Mouse (Mus musculus) liver, embryonic 13.5 days (tissue): ENCODE results near the gene Palmd. TPM values are rescaled to one million over a fixed set of nuclear protein-coding genes. Genes with fewer than 3 reads are reported as not detected.

ENCODE experiments used
- ATAC-seq: fragments of 200-750 bp; cut with Nextera tagmentation; 2 replicates; pipeline ENCODE4 v1.8.0; 2017; ENCODE audit warnings: low read depth, mild to moderate bottlenecking, moderate number of reproducible peaks, moderate library complexity
- DNase-seq: peaks from one replicate; pipeline ENCODE4 v3.0.0; 2022
- H3K27ac ChIP-seq: fragments of 300-500 bp; sonication (generic); 2 replicates; pipeline ENCODE4 v1.5.1; 2015; ENCODE audit warnings: moderate library complexity, mild to moderate bottlenecking, inconsistent platforms
- H3K27me3 ChIP-seq: fragments of 300-500 bp; sonication (generic); 2 replicates; pipeline ENCODE4 v1.6.1; 2015; ENCODE audit warnings: mild to moderate bottlenecking, inconsistent platforms
- H3K36me3 ChIP-seq: fragments of 300-500 bp; sonication (generic); 2 replicates; pipeline ENCODE4 v1.6.1; 2015; ENCODE audit warnings: mild to moderate bottlenecking, inconsistent platforms
- H3K4me1 ChIP-seq: fragments of 300-500 bp; sonication (generic); replicated peaks from 2 replicates; pipeline ENCODE4 v1.6.1; 2015; ENCODE audit warnings: inconsistent platforms
- H3K4me2 ChIP-seq: fragments of 300-500 bp; sonication (generic); 2 replicates; pipeline ENCODE4 v1.6.1; 2015; ENCODE audit warnings: inconsistent platforms, mild to moderate bottlenecking, moderate library complexity
- H3K4me3 ChIP-seq: fragments of 300-500 bp; sonication (generic); replicated peaks from 2 replicates; pipeline ENCODE4 v1.5.1; 2015; ENCODE audit warnings: mild to moderate bottlenecking, inconsistent platforms
- H3K9ac ChIP-seq: fragments of 300-500 bp; sonication (generic); 2 replicates; pipeline ENCODE4 v1.6.1; 2015; ENCODE audit warnings: mild to moderate bottlenecking, inconsistent platforms
- H3K9me3 ChIP-seq: fragments of 300-500 bp; sonication (generic); replicated peaks from 2 replicates; pipeline ENCODE4 v1.6.1; 2016; ENCODE audit warnings: inconsistent platforms
- WGBS: fragments of 180-500 bp; shearing (Covaris S2); methylation state at CpG from one replicate; pipeline ENCODE4 v1.1.7; 2015; ENCODE audit not compliant: insufficient replicate concordance; 5-methylcytosine and 5-hydroxymethylcytosine counted together
- polyA plus RNA-seq: library from polyadenylated mRNA; unstranded; fragments of >200 nt; fragmentation: Nextera tagmentation; extraction: Ambion mirVana; gene quantifications from 2 replicates; pipeline ENCODE4 v1.2.1, GENCODE M21; 2015

Gene Palmd
- polyA plus RNA-seq, 1 experiment from 2014 or later = 3.2 TPM

DNA sequence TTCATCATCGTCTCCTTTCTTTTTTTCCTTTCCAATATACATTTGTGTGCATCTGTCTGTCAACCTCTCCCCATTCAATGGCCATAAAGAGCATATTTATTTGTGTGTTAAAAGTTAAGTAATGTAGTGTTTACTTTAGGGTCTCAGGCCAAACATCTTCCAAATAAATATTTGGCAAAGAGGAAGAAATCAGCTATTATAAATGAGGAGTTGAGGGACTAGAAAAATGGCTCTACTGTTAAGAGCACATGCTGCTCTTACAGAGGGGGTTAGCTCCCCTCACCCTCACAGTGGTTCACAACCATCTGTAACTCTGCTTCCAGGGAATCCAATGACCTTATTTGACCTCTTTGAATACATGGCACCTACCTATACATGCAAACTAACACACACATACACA, 35.6 kb downstream of the Palmd start:
- ATAC-seq (no peak), DNase-seq (no peak)
- no peak overlapping the region for H3K4me2 ChIP-seq
- no peaks in the 10 kb centered on the region for H3K4me1 ChIP-seq
- H3K9me3 ChIP-seq = no peaks in the 10 kb centered on the region
- no peak overlapping the region for H3K27ac ChIP-seq
- no peak overlapping the region for H3K9ac ChIP-seq
- H3K27me3 ChIP-seq = no peaks in the 10 kb centered on the region
- H3K4me3 ChIP-seq = no peak overlapping the region
- WGBS = 55% methylated on average over 1 of the region's 1 CpGs
- no peaks in the 10 kb centered on the region for H3K36me3 ChIP-seq

DNA sequence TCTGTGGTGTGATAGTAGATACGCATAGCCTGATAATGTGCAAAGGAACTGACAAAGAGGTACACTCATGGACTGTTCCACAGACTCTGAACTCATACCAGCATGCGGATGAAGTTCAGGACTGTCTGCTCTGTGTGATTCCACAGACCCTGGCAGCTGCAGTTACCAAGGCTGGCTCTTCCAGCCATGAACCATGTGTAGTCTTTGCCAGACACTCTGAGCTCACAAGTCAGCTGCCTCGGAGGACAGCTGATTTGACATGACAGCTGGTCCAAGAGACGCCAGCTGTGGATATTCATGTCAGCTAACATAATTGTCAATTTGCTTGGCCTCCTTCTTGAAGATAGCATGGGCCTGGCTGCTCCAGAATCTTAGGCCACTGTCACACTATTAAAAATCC, 39.8 kb downstream of the Palmd start:
- H3K4me2 ChIP-seq = no peak overlapping the region
- H3K27ac ChIP-seq = no peak overlapping the region
- no peak overlapping the region for H3K9ac ChIP-seq
- H3K4me1 ChIP-seq = no peaks in the 10 kb centered on the region
- H3K36me3 ChIP-seq = no peaks in the 10 kb centered on the region
- 69% methylated on average over 4 of the region's 4 CpGs for WGBS
- H3K27me3 ChIP-seq = no peaks in the 10 kb centered on the region; the same call in 1 of the 2 replicates
- no peak overlapping the region for H3K4me3 ChIP-seq
- ATAC-seq (no peak), DNase-seq (no peak)
- no peaks in the 10 kb centered on the region for H3K9me3 ChIP-seq

GRCm38 (mm10) chr3:116923042-116923441, 45.7 kb downstream of the Palmd start:
- Histone ChIP-seq H3K27ac (no peak overlapping the region), H3K36me3 (0 out of 2 replicates have a peak, but pooled peaks cover 4% of the 10 kb centered on the region), H3K9ac (no peak overlapping the region), H3K4me3 (no peak overlapping the region), H3K27me3 (no peaks in the 10 kb centered on the region; the same call in 1 of the 2 replicates), H3K4me1 (no peaks in the 10 kb centered on the region), H3K9me3 (no peaks in the 10 kb centered on the region), H3K4me2 (no peak overlapping the region)
- ATAC-seq (no peak), DNase-seq (no peak)
- WGBS = 70% methylated on average over 12 of the region's 12 CpGs

GRCm38 (mm10) chr3:116921535-116921934, 47.3 kb downstream of the Palmd start:
- no peak for ATAC-seq
- Histone ChIP-seq H3K4me3 (no peak overlapping the region), H3K9ac (no peak overlapping the region), H3K4me2 (no peak overlapping the region), H3K4me1 (no peaks in the 10 kb centered on the region), H3K27me3 (no peaks in the 10 kb centered on the region; the same call in 1 of the 2 replicates), H3K9me3 (no peaks in the 10 kb centered on the region), H3K27ac (no peak overlapping the region), H3K36me3 (0 out of 2 replicates have a peak, but pooled peaks cover 4% of the 10 kb centered on the region)
- WGBS = 62% methylated on average over 3 of the region's 3 CpGs
- no peak for DNase-seq

GRCm38 (mm10) chr3:116917016-116917415, 51.8 kb downstream of the Palmd start:
- Histone ChIP-seq H3K4me1 (no peaks in the 10 kb centered on the region), H3K27me3 (no peaks in the 10 kb centered on the region), H3K9me3 (no peaks in the 10 kb centered on the region), H3K4me2 (no peak overlapping the region), H3K4me3 (no peak overlapping the region), H3K36me3 (no peaks in the 10 kb centered on the region), H3K9ac (no peak overlapping the region), H3K27ac (no peak overlapping the region)
- DNase-seq (no peak), ATAC-seq (no peak)
- WGBS = 69% methylated on average over 4 of the region's 4 CpGs

DNA sequence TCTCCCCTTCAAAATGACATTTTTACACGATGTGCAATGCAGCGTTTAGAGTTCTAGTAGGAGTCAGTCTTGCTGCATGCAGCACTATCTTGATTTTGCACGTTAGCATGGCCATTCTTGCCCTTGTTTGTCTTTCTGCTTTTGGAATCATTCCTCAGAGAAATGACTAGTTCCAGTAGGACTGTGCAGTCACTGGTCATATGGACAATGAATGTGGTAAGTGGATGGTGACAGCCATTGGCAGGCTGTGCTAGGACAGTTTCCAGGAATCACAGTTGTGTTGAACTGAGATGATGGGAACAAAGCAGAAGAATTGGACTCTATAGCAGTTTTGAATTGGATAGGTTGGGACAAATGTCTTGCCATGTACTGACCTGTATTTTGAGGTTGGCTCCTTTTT, 53.9 kb downstream of the Palmd start:
- WGBS = 63% methylated on average over 3 of the region's 3 CpGs
- Histone ChIP-seq H3K27ac (no peak overlapping the region), H3K4me1 (no peaks in the 10 kb centered on the region), H3K36me3 (no peaks in the 10 kb centered on the region), H3K4me2 (no peak overlapping the region), H3K9me3 (no peaks in the 10 kb centered on the region), H3K9ac (no peak overlapping the region), H3K4me3 (no peak overlapping the region), H3K27me3 (no peaks in the 10 kb centered on the region)
- DNase-seq = no peak
- no peak for ATAC-seq

- ATAC-seq = no peak
- WGBS = 58% methylated on average over 6 of the region's 6 CpGs
Observed at GRCm38 (mm10) chr3:116914374-116914773, 54.4 kb downstream of the Palmd start.

GRCm38 (mm10) chr3:116906596-116906995, 62.2 kb downstream of the Palmd start:
- H3K36me3 ChIP-seq = peaks cover 60% of the 10 kb centered on the region
- DNase-seq = no peak

More at GRCm38 (mm10) chr3:116914374-116914773, 54.4 kb downstream of the Palmd start:
- Histone ChIP-seq H3K4me1 (no peaks in the 10 kb centered on the region), H3K27ac (no peak overlapping the region), H3K9ac (no peak overlapping the region), H3K4me3 (no peak overlapping the region), H3K4me2 (no peak overlapping the region), H3K36me3 (no peaks in the 10 kb centered on the region), H3K9me3 (no peaks in the 10 kb centered on the region), H3K27me3 (no peaks in the 10 kb centered on the region)
- no peak for DNase-seq

DNA sequence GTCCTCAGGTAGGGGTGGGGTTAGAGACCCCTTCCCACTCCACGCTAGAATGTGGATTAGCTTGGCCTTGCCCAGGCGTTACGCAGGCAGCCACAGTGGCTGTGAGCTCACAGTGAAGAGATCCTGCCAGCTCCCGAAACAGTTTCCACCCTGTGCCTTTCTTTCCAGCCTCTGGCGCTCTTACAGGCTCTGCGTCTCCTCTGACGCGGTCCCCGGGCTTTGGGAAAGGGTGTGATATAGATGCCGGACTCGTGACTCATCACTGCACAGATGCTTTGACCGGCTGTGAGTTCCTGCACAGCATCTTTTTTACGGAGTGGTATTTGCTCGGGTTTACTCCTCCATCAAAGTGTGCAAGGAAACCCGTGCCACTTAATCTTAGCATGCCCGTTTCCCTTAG, 62.9 kb downstream of the Palmd start:
- H3K9me3 ChIP-seq = no peaks in the 10 kb centered on the region
- ATAC-seq = no peak
- H3K36me3 ChIP-seq = peaks cover 67% of the 10 kb centered on the region
- 89% methylated on average over 16 of the region's 16 CpGs for WGBS
- H3K4me1 ChIP-seq = no peaks in the 10 kb centered on the region
- no peaks in the 10 kb centered on the region for H3K27me3 ChIP-seq
- no peak for DNase-seq
- H3K4me3 ChIP-seq = no peak overlapping the region
- H3K9ac ChIP-seq = no peak overlapping the region
- no peak overlapping the region for H3K4me2 ChIP-seq
- H3K27ac ChIP-seq = no peak overlapping the region

More at GRCm38 (mm10) chr3:116906596-116906995, 62.2 kb downstream of the Palmd start:
- H3K27me3 ChIP-seq = no peaks in the 10 kb centered on the region
- H3K9ac ChIP-seq = no peak overlapping the region
- H3K27ac ChIP-seq = no peak overlapping the region
- H3K9me3 ChIP-seq = no peaks in the 10 kb centered on the region
- ATAC-seq = no peak
- 89% methylated on average over 9 of the region's 9 CpGs for WGBS
- H3K4me2 ChIP-seq = no peak overlapping the region
- no peak overlapping the region for H3K4me3 ChIP-seq
- no peaks in the 10 kb centered on the region for H3K4me1 ChIP-seq

DNA sequence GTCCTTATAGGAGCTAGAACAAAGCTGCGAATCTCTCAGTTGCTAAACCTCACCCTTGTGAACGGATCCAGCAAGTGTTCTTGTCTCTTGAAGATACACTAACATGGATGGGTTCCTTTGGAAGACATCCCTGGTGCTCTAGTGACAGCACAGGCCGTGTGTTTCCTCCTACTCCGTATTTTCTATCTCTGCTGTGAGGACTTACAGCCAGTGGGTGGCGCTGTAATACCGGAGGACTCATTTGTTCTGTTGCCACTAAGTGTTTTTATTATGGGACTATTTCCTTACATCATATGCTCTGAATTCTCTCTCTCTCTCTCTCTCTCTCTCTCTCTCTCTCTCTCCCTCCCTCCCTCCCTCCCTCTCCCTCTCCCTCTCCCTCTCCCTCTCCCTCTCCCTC, 64.6 kb downstream of the Palmd start:
- H3K27ac ChIP-seq = no peak overlapping the region
- no peak for DNase-seq
- WGBS = 47% methylated on average over 6 of the region's 6 CpGs
- H3K4me2 ChIP-seq = no peak overlapping the region
- no peak overlapping the region for H3K4me3 ChIP-seq
- H3K9me3 ChIP-seq = no peaks in the 10 kb centered on the region
- no peak overlapping the region for H3K9ac ChIP-seq
- H3K27me3 ChIP-seq = no peaks in the 10 kb centered on the region
- peaks cover 85% of the 10 kb centered on the region for H3K36me3 ChIP-seq
- no peaks in the 10 kb centered on the region for H3K4me1 ChIP-seq
- no peak for ATAC-seq

GRCm38 (mm10) chr3:116892872-116893271, 75.9 kb downstream of the Palmd start:
- no peak overlapping the region for H3K27ac ChIP-seq
- WGBS = 60% methylated on average over 9 of the region's 9 CpGs
- DNase-seq (no peak), ATAC-seq (peak; percentile 49)
- H3K9ac ChIP-seq = no peak overlapping the region
- no peaks in the 10 kb centered on the region for H3K27me3 ChIP-seq
- no peaks in the 10 kb centered on the region for H3K9me3 ChIP-seq
- peaks cover 90% of the 10 kb centered on the region for H3K36me3 ChIP-seq
- H3K4me1 ChIP-seq = peaks cover 7% of the 10 kb centered on the region; the same call in 1 of the 2 replicates
- H3K4me3 ChIP-seq = no peak overlapping the region
- H3K4me2 ChIP-seq = no peak overlapping the region

DNA sequence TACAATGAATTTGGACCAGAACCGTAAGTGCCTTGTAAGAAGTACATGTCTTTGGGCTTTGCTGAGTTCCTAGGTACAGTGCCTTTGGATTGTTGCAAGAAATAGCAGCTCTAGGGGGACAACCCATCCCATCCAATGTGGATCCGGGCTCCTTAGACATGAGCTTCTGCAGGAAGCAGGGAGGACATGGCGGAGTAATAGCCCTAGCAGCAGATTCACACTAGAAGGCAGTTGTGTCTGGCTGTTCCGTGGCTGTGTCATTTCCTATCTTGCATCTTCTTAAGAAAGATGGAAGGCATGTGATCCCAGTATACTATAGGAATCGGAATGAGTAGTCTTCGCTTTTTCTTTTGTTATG, 76.6 kb downstream of the Palmd start:
- H3K4me3 ChIP-seq = no peak overlapping the region
- ATAC-seq = no peak
- H3K4me1 ChIP-seq = peaks cover 7% of the 10 kb centered on the region; the same call in 1 of the 2 replicates
- no peaks in the 10 kb centered on the region for H3K9me3 ChIP-seq
- DNase-seq = no peak
- peaks cover 90% of the 10 kb centered on the region for H3K36me3 ChIP-seq
- H3K4me2 ChIP-seq = no peak overlapping the region
- no peaks in the 10 kb centered on the region for H3K27me3 ChIP-seq
- no peak overlapping the region for H3K9ac ChIP-seq
- 89% methylated on average over 6 of the region's 6 CpGs for WGBS
- H3K27ac ChIP-seq = no peak overlapping the region
